Mouse (Mus musculus) midbrain, embryonic 13.5 days (tissue): ENCODE measurements at regions not wholly inside any gene's neighbourhood (a gene's known extent, or its start where the extent isn't known, plus 50 kb on each side); places are given as distances from the start of the nearest gene placed in this dataset.
A peak's percentile ranks its signal among the peaks of the same experiment; 100 is the strongest.

ENCODE experiments used
- ATAC-seq: fragments of 200-750 bp; cut with Nextera tagmentation; 2 replicates; pipeline ENCODE4 v1.8.0; 2017; ENCODE audit warnings: mild to moderate bottlenecking, moderate TSS enrichment, moderate library complexity
- H3K27ac ChIP-seq: fragments of 300-500 bp; sonication (generic); 2 replicates; pipeline ENCODE4 v1.5.1; 2015; ENCODE audit warnings: inconsistent platforms, mild to moderate bottlenecking, moderate library complexity
- H3K27me3 ChIP-seq: fragments of 300-500 bp; sonication (generic); 2 replicates; pipeline ENCODE4 v1.6.1; 2015; ENCODE audit warnings: mild to moderate bottlenecking, inconsistent platforms
- H3K36me3 ChIP-seq: fragments of 300-500 bp; sonication (generic); 2 replicates; pipeline ENCODE4 v1.6.1; 2015; ENCODE audit warnings: mild to moderate bottlenecking, inconsistent platforms
- H3K4me1 ChIP-seq: fragments of 300-500 bp; sonication (generic); replicated peaks from 2 replicates; pipeline ENCODE4 v1.6.1; 2015; ENCODE audit warnings: inconsistent platforms
- H3K4me2 ChIP-seq: fragments of 300-500 bp; sonication (generic); replicated peaks from 2 replicates; pipeline ENCODE4 v1.6.1; 2015; ENCODE audit warnings: moderate library complexity, mild to moderate bottlenecking, inconsistent platforms
- H3K4me3 ChIP-seq: fragments of 300-500 bp; sonication (generic); replicated peaks from 2 replicates; pipeline ENCODE4 v1.5.1; 2015; ENCODE audit warnings: mild to moderate bottlenecking, inconsistent platforms
- H3K9ac ChIP-seq: fragments of 300-500 bp; sonication (generic); replicated peaks from 2 replicates; pipeline ENCODE4 v1.6.1; 2015; ENCODE audit warnings: mild to moderate bottlenecking, inconsistent platforms
- H3K9me3 ChIP-seq: fragments of 300-500 bp; sonication (generic); 2 replicates; pipeline ENCODE4 v1.6.1; 2016; ENCODE audit warnings: mild to moderate bottlenecking, inconsistent platforms
- WGBS: fragments of 180-500 bp; shearing (Covaris S2); methylation state at CpG from one replicate; pipeline ENCODE4 v1.1.7; 2015; 5-methylcytosine and 5-hydroxymethylcytosine counted together

DNA sequence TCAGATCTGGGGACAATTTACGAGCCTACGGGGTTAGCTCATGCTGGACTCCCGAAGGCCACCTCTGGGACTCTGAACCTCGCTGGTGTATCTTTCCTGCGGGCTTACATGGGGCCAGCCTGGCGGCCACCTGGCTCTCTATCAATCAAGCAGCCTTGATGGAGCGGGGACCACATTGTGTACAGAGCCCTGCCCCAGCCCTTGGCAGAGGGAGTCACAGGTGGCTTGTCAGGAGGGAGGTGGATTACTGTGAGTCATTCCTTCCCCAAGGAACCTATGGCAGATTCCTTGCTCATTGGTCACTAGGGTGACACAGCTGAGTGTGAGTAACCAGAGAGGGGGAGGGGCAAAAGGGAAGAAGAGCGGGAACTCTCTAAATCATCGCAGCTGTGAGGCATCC is 105.8 kb upstream of the Vangl1 start:
- H3K27ac ChIP-seq, result no peak overlapping the region
- WGBS, result 83% methylated on average over 9 of the region's 9 CpGs
- no peaks in the 10 kb centered on the region for H3K36me3 ChIP-seq
- no peak overlapping the region for H3K9ac ChIP-seq
- ATAC-seq, result 0 out of 2 replicates have a peak, but pooled peaks have one; percentile 11
- H3K4me1 ChIP-seq, result no peaks in the 10 kb centered on the region
- H3K4me2 ChIP-seq, result no peak overlapping the region
- H3K9me3 ChIP-seq, result no peaks in the 10 kb centered on the region
- H3K27me3 ChIP-seq, result no peaks in the 10 kb centered on the region
- no peak overlapping the region for H3K4me3 ChIP-seq

DNA sequence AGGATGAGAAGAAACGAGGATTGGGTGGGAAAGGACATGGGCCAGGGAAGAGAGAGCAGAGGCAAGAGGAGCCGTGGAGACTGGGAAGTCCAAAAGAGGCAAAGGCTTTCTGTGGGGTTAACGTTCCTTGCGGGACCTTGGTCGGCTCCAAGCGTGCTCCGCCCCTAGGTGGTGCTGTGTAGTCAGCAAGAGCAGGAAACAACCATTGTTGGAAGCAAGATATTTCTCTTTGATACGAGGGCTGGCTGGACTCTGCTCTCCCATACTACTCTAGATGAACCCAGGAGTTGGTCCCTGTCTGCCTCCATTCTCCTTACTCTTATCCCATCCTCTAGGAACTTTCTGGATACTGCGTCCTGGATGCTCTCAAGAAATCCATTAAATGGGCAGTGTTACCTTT is 105.3 kb upstream of the Vangl1 start:
- Histone ChIP-seq H3K9me3 (no peaks in the 10 kb centered on the region), H3K36me3 (no peaks in the 10 kb centered on the region), H3K27me3 (no peaks in the 10 kb centered on the region), H3K27ac (no peak overlapping the region), H3K4me2 (no peak overlapping the region), H3K4me1 (no peaks in the 10 kb centered on the region), H3K4me3 (no peak overlapping the region), H3K9ac (no peak overlapping the region)
- ATAC-seq, result no peak
- 29% methylated on average over 9 of the region's 9 CpGs for WGBS

DNA sequence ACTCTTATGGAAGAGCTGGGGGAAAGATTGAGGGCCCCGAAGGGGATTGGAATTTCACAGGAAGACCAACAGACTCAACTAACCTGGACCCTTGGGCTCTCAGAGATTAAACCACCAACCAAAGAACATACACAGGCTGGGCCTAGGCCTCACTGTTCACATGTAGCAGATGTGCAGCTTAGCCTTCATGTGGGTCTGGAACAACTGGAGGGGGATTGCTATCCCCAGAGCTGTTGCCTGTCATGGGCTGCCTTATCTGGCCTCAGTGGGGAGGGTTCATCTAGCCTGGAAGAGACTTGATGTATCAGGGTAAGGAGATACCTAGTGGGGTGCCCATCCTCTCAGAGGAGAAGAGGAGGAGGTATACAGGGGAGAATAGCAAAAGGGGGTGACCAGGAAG is 103.2 kb upstream of the Vangl1 start:
- 92% methylated on average over 1 of the region's 1 CpGs for WGBS
- Histone ChIP-seq H3K4me1 (no peaks in the 10 kb centered on the region), H3K9me3 (no peaks in the 10 kb centered on the region), H3K4me3 (no peak overlapping the region), H3K9ac (no peak overlapping the region), H3K27me3 (no peaks in the 10 kb centered on the region), H3K36me3 (no peaks in the 10 kb centered on the region), H3K4me2 (no peak overlapping the region), H3K27ac (no peak overlapping the region)
- no peak for ATAC-seq

DNA sequence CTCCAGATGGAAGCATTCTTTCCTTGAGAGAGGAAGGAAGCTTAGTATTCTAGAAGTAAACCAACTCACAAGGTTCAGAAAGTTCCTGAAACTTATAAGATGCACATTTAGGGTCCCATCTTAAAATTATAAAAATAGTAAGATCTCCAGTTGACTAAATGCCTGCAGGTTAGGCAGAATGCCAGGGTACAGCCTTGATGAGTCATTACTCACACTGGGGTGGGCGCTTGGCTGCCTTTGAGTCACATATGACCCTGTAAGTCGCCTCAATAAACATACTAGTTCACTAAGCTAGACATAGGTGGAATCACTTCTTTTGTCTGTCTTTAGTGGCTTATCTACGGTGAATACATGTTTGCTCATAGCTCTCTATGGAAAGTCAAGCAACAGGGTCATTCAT is 87.9 kb upstream of the Vangl1 start:
- no peaks in the 10 kb centered on the region for H3K27me3 ChIP-seq
- no peaks in the 10 kb centered on the region for H3K4me1 ChIP-seq
- no peaks in the 10 kb centered on the region for H3K36me3 ChIP-seq
- H3K27ac ChIP-seq, result no peak overlapping the region
- no peak overlapping the region for H3K4me3 ChIP-seq
- H3K9me3 ChIP-seq, result no peaks in the 10 kb centered on the region
- no peak overlapping the region for H3K4me2 ChIP-seq
- ATAC-seq, result no peak
- 91% methylated on average over 3 of the region's 3 CpGs for WGBS
- no peak overlapping the region for H3K9ac ChIP-seq

DNA sequence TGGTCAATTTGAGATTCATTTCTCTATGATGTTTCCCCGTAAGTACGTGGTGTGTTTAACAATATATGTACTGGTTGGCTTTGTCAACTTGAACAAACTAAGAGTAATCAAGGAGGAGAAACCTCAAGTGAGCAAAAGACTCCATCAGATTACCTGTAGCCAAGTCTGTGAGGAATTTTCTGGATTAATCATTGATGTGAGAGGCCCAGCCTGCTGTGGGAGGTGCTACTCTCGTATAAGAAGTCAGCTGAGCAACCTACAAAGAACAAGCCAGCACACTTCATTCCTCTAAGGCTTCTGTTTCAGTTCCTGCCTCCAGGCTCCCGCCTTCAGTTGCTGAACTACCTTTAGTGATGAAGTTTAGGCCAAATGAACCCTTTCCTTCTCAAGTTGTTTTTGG is 77.5 kb upstream of the Vangl1 start:
- Histone ChIP-seq H3K27me3 (no peaks in the 10 kb centered on the region), H3K4me3 (no peak overlapping the region), H3K4me1 (no peaks in the 10 kb centered on the region), H3K9ac (no peak overlapping the region), H3K36me3 (no peaks in the 10 kb centered on the region), H3K4me2 (no peak overlapping the region), H3K9me3 (peaks cover 2% of the 10 kb centered on the region; the same call in 1 of the 2 replicates), H3K27ac (no peak overlapping the region)
- WGBS, result 80% methylated on average over 4 of the region's 4 CpGs
- ATAC-seq, result no peak

DNA sequence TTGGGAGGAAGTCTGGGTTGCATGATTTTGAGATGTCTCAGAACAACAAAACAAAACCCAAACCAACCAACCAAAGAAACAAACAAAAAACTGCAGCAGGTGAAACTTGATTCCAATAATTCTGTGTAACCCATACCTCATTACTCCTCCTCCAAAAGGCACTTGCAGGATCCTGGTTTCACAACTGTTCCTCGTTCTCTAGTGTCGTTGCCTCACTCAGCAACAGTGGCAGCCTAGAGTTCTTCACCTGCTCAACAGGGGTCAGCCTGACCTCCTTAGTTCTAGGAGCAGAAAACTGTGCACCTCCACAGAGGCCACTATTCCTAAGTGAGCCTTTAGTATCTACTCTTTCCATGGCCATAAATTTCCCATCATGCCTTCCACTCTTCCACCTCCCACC is 72.3 kb upstream of the Vangl1 start:
- no peaks in the 10 kb centered on the region for H3K27me3 ChIP-seq
- H3K27ac ChIP-seq, result no peak overlapping the region
- H3K36me3 ChIP-seq, result no peaks in the 10 kb centered on the region
- no peaks in the 10 kb centered on the region for H3K4me1 ChIP-seq
- no peak for ATAC-seq
- H3K9me3 ChIP-seq, result no peaks in the 10 kb centered on the region
- no peak overlapping the region for H3K4me3 ChIP-seq
- 87% methylated on average over 2 of the region's 2 CpGs for WGBS
- H3K4me2 ChIP-seq, result no peak overlapping the region
- H3K9ac ChIP-seq, result no peak overlapping the region

DNA sequence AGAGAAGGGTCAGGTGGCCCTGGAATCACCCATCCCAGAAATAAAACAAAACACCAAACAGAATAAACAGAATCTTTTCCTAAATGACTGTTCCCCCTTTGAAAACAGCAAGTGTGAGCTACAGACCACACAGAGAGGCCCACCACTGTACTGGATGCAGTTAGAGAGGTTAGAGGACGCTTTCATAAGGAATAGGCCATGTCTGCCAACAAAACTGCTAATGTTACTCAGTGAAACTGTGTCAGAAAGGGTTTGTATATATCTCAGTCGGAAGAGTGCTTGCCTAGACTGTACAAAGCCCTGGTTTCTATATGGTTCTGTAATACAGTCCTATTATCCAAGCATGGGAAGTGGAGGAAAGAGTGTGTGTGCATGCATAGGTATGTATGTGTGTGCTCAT is 71.8 kb upstream of the Vangl1 start:
- no peaks in the 10 kb centered on the region for H3K9me3 ChIP-seq
- no peak overlapping the region for H3K27ac ChIP-seq
- no peak for ATAC-seq
- no peaks in the 10 kb centered on the region for H3K27me3 ChIP-seq
- 83% methylated on average over 2 of the region's 2 CpGs for WGBS
- no peaks in the 10 kb centered on the region for H3K4me1 ChIP-seq
- H3K9ac ChIP-seq, result no peak overlapping the region
- H3K36me3 ChIP-seq, result no peaks in the 10 kb centered on the region
- no peak overlapping the region for H3K4me2 ChIP-seq
- no peak overlapping the region for H3K4me3 ChIP-seq

DNA sequence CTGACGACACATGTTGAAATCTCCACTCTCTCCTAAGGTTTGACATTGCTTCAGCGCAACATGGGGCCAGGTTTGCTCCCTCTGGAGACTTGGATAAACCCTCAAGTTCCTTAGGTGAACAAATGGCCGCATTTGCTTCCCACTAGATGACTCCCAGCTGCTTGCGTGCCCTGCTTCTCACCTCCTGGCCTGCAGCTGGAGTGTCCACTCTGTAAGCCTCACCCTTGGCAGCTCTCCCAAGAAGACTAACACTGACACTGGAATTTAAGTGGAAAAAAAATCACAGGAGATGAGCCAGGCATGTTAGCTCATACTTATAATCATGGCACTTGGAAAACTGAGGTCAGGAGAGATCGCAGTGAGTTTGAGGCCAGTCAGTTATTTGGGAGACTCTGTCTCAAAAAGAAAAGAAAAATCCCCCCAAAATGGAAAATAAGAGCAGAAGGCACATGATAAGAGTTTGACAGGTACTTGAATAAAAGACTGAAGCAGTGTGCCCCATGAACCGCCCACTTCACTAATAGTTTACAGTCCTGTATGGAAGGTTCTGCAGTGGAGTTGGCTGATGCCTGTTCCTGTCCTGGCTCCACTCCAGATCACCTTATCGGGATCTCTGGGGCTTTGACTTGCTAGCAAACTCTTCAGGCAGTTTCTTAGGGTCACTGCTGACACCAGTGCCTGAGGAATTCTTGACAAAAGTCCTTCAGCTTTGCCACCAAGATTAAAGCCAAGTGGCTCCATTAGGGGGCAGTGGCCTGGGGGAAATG is 70.9 kb upstream of the Vangl1 start:
- Histone ChIP-seq H3K4me3 (no peak overlapping the region), H3K27me3 (no peaks in the 10 kb centered on the region), H3K4me1 (no peaks in the 10 kb centered on the region), H3K36me3 (no peaks in the 10 kb centered on the region), H3K9me3 (no peaks in the 10 kb centered on the region), H3K9ac (no peak overlapping the region), H3K4me2 (no peak overlapping the region), H3K27ac (no peak overlapping the region)
- WGBS, result 89% methylated on average over 7 of the region's 7 CpGs
- no peak for ATAC-seq

DNA sequence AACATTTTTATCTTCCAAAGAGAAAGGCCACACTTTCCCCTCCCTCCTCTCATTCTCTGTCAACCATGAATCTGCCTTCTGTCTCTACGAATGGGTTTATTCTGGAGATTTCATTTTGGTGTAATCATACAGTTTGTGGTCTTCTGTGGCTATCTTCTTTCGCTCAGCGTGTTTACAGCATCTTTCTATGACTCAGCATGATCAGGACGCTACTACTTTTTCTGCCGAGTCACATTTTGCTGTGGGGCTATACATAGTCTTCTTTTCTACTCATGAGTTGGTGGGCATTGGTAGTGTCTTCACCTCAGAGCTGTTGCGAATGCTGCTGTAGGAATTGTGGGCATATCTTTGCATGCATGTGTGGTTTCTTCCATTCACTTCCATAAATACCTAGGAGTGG is 66.3 kb upstream of the Vangl1 start:
- WGBS, result 92% methylated on average over 6 of the region's 6 CpGs
- no peak overlapping the region for H3K4me2 ChIP-seq
- ATAC-seq, result no peak
- no peak overlapping the region for H3K4me3 ChIP-seq
- no peaks in the 10 kb centered on the region for H3K9me3 ChIP-seq
- H3K4me1 ChIP-seq, result no peaks in the 10 kb centered on the region
- no peak overlapping the region for H3K9ac ChIP-seq
- no peaks in the 10 kb centered on the region for H3K27me3 ChIP-seq
- no peak overlapping the region for H3K27ac ChIP-seq
- no peaks in the 10 kb centered on the region for H3K36me3 ChIP-seq

DNA sequence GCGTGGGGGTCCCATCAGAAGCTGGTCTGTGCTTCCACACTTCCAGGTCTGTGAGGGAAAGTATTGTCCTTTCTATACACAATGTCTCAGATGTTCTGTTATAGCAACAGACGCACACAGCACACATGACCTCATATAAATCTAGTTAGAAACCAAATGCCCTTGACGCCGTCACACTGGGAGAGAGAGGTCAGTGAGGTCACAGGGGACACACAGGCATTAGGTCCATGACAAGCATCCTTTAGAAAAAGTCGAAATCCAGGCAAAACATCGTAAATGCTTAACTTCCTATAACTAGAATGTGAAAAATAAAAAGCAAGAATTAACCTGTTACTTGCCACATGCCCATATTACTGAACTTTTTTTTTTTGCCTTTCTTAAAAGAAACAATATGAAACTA is 65.8 kb upstream of the Vangl1 start:
- Histone ChIP-seq H3K4me3 (no peak overlapping the region), H3K4me2 (no peak overlapping the region), H3K36me3 (no peaks in the 10 kb centered on the region), H3K27ac (no peak overlapping the region), H3K4me1 (no peaks in the 10 kb centered on the region), H3K27me3 (no peaks in the 10 kb centered on the region), H3K9me3 (no peaks in the 10 kb centered on the region), H3K9ac (no peak overlapping the region)
- no peak for ATAC-seq
- 68% methylated on average over 6 of the region's 6 CpGs for WGBS

DNA sequence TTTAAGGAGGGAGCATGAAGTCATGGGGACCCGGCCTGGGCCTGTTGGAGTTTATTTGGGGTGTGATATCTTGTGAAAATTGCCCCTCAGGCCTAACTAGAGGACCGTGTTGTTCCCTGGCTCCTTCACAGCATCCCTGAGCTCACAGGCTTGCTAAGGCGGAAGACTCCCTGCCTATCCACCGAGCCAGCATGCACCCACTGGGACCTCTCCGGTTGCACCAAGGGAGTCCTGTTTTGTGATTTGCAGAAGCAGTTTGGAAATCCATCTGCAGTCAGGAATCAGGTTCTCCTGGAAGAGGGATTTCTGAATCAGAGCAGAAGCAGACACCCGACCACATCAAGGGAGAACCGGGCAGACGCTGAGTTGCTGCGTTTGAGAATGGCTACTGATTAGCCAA is 61.6 kb upstream of the Vangl1 start:
- Histone ChIP-seq H3K9me3 (no peaks in the 10 kb centered on the region), H3K27ac (no peak overlapping the region), H3K4me3 (no peak overlapping the region), H3K27me3 (no peaks in the 10 kb centered on the region), H3K4me1 (no peaks in the 10 kb centered on the region), H3K36me3 (no peaks in the 10 kb centered on the region), H3K9ac (no peak overlapping the region), H3K4me2 (no peak overlapping the region)
- WGBS, result 83% methylated on average over 9 of the region's 9 CpGs
- ATAC-seq, result no peak

DNA sequence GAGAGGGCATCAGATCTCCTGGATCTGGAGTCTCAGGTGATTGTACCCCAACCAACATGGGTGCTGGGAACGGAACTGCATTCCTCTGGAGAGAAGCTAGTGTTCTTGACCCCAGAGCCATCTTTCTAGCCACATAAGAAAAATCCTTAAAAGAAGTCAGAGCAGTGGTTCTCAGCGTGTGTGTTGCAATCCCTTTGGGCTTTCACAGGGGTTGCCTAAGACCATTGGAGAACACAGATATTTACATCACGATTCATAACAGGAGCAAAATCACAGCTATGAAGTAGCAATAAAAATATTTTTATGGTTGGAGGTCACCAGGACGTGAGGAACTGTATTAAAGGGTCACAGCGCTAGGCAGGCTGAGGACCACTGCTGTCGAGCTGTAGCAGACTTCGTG is 60.7 kb upstream of the Vangl1 start:
- H3K4me2 ChIP-seq, result no peak overlapping the region
- no peaks in the 10 kb centered on the region for H3K36me3 ChIP-seq
- H3K27ac ChIP-seq, result no peak overlapping the region
- no peaks in the 10 kb centered on the region for H3K27me3 ChIP-seq
- no peak for ATAC-seq
- no peak overlapping the region for H3K4me3 ChIP-seq
- no peaks in the 10 kb centered on the region for H3K4me1 ChIP-seq
- 77% methylated on average over 7 of the region's 7 CpGs for WGBS
- H3K9ac ChIP-seq, result no peak overlapping the region
- no peaks in the 10 kb centered on the region for H3K9me3 ChIP-seq

DNA sequence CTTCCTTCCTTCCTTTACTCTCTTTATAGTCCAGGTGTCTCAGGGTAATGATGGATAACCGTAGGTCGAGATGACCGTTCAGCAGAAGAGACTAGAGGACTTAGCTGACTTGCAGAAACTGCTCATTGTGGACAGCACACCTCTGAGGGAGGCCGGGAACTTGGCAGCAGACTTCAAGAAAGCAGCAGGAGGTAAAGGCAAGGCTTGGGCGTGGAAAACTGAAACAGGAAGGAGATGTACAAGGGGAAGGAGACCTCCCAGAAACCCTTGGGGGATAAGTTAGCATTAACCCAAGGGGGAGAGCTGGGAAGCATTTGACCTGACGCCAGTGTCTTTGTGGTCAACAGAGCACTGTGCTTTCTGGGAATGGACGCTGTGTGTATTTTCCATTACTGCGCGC is 58.8 kb upstream of the Vangl1 start:
- Histone ChIP-seq H3K9ac (no peak overlapping the region), H3K27ac (no peak overlapping the region), H3K4me3 (no peak overlapping the region), H3K36me3 (no peaks in the 10 kb centered on the region), H3K27me3 (no peaks in the 10 kb centered on the region), H3K4me2 (no peak overlapping the region), H3K4me1 (no peaks in the 10 kb centered on the region), H3K9me3 (no peaks in the 10 kb centered on the region)
- no peak for ATAC-seq
- 86% methylated on average over 9 of the region's 9 CpGs for WGBS
